Mouse (Mus musculus): ENCODE measurements at regions not wholly inside any gene's neighbourhood (a gene's known extent, or its start where the extent isn't known, plus 50 kb on each side); places are given as distances from the start of the nearest gene placed in this dataset.

DNA sequence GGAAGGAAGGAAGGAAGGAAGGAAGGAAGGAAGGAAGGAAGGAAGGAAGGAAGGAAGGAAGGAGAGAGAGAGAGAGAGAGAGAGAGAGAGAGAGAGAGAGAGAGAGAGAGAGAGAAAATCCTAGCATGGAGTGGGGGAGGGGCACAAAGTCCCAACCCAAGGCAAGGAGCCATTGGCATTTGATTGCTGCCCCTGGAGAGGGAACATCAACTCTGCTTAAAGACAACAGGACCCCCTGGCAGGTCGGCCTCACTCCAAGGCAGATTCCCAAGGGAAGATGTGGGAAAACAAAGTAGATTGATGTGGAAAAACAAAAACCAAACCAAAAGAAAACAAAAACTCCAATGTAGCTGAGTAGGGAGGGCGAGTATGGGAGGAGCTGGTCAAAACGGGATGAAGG lies 49.9 kb upstream of the Fzd10 start:
- DNase-seq (ENCODE audit: low read depth) = no peak

- DNase-seq (ENCODE audit: low read depth) = no peak
These were observed 50.8 kb upstream of the Fzd10 start for GRCm38 (mm10) chr5:128549811-128550210.

DNA sequence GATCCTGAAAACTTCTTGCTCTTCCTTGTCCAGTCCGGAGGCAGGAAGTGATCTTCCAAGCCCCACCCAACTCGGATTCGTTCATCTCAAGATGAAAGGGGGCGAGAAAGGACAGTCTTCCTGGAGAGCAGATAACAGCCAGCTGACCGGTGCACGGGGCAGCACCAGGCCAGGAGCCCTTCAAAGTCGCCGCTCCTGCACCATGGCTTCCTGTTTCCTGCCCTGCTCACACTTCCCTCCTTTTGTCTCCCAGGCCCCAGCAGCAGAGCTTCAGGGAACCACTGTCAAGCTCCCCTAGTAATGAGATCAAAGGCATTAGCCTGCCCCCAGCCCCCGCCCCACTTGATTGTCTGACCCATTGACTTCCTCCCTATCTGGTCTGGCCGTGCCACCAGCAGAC lies 58.6 kb upstream of the Fzd10 start:
- no peak for DNase-seq (ENCODE audit: low read depth)

GRCm38 (mm10) chr5:128538646-128539045 lies 62.0 kb upstream of the Fzd10 start:
- DNase-seq (ENCODE audit: low read depth) = no peak

DNA sequence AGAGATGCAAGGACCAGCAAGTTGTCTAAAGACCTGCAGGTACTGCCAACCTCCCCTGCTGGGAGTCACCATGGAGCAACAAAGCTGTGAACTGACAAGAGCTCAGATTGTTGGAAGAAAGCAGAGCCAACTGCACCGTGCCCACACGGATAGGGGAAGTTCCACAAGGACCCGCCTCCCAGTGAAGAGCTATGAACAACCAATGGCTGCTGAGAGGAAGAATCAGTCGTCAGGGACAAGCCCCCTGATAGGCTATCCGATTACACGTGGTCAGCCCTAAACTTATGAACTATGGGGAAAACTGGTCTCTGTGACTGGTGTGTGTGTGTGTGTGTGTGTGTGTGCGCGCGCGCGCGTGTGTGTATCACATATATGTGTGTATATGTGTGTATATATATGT lies 63.4 kb upstream of the Fzd10 start:
- no peak for DNase-seq (ENCODE audit: low read depth)

DNA sequence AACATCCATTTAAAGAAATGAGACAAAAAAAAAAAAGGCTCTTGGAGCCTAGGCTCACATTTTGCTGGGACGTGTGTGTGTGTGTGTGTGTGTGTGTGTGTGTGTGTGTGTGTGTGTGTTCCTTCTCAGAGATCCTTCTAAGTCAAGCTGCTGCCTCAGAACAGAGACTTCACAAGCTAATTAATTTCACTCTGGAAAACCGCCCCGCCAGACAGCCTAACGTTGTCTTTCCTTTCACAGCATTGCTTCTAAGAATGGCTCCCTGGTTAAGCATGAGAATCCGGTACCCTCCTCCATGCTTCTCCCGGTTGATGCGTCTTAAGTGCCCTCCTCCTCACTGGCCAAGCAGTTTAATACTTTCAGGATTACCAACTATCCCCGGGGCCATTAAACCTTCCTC lies 64.3 kb upstream of the Fzd10 start:
- DNase-seq (ENCODE audit: low read depth) = no peak

DNA sequence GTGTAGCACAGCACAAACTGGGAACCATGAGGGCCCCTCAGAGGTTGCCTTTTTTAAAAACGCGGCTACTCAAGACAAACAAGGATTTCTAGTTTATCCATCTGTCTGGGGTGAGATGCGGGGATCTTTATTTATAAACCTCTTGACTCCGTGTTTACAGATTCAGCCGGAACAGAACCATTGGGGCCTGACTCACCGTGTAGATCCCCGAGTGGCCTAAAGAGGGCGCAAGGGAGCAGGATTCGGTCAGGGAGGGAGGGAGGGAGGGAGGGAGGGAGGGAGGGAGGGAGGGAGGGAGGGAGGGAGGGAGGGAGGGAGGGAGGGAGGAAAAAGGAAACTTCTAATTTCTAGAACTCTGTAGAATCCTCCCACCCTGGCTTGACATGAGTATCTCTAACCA lies 73.4 kb upstream of the Fzd10 start:
- DNase-seq (ENCODE audit: low read depth) = no peak

DNA sequence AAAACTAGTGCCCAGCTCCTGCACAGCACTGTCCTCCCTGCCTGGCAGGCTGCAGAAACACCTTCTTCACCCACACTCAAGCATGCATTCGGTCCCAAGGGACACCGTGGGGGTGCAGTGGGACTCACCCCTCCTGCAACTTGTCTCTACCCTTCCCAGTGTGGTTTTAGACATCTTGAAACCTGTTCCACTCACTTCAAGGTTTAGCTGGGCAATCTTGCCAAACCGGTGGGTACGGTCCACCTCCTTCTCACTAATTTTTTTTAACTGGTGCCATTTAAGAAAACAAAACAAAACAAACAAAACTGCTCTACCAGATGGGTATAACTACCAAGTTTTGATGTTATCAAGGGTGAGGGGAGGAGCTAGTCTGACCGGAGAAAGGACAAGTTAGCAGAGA lies 74.2 kb upstream of the Fzd10 start:
- DNase-seq (ENCODE audit: low read depth) = no peak

DNA sequence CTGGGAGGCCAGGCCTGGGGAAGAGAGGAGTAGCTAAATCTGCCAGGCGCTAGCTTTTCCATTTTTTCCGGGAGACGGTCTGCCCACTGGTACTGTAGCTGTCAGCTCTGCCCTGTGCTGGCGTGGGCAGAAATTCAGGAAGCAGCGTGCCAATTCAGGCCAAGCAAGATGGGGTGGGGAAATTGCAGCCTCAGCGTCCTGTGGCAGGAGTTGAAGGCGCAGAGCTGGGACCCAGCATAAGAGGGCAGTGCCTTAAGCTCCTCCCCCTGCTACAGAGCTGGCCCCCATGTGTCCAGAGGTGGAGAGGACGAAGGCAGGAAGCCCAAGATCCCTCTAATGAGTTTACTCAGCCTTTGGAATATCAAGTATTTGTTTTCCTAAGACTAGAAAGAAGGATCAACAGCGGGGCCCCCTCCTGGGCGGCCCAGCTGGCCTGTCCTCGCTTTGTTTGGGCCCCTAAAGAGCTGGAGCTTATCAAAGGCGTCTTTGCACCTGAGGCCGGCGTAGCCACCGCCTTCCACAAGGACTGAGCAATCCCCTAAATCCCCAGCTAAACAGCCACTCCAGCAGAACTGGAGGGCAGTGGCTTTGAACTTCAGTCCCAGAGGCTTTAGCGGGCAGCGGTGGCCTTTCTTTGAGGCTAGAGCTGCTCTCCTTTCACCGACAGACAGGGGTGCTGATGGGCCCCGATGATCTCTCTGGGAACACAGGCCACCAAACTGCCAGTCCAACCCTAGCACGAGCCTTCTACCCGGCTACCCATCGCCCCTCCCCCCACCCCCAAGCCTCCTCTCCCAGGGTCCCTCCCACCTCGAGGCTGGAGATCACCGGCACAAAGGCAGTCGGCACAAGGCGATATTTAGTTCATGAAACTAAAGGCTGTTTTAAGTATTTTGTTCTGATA lies 76.0 kb upstream of the Fzd10 start:
- no peak for DNase-seq (ENCODE audit: low read depth)

DNA sequence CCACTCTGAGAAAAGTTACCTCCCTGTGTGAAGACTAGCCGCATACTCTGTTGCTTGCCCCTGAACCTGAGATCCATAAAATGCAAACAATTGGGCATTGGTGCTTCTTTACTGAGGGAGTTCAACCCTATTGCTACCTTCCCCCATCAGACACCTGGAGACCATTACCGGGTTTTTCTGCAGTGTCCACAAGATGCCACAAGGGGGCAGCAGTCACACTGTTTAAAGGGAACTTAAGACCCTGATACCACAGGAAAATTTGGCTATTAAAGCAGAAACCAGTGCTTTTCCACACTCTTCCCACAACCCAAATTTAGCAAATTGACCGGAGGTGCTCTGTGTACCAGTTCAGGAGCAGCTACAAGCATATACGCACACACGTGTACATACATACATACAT lies 78.0 kb upstream of the Fzd10 start:
- DNase-seq (ENCODE audit: low read depth) = peak; percentile 46

DNA sequence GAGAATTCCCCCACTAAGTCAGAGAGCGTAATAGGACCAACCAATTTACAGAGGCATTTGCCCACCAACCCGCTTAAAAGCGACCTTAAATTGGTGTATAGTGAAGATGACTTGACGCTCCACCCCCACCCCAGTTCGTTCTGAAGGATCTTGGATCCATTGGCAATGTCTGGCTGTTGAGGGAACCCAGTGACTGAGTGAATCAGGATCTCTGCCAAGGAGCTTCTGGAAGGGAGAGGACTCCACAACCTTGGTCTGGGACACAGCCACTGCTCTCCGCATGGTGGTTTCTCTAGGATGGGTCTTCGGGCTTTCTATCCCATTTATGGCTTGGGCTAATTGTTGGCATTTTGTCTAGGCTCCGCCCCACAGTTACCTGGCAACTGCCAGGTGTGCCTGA lies 83.3 kb upstream of the Fzd10 start:
- no peak for DNase-seq (ENCODE audit: low read depth)

DNA sequence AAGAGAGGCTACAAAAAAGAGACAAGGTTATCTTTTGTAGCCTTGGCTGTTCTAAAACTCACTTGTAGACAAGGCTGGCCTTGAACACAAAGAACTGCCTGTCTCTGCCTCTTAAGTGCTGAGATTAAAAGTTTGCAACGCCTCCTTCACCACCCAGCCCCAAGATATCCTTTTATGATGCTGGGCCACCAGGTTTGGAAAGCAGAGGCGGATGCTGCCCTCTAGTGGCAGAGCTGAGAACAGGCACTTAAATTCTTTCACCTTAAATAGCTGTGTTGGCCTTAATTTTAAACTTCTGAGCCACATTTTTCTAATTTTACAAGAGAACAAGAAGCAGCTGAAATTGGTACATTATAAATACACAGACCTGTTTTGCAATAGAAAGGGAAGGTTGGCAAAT lies 82.5 kb upstream of the Tmem132d start:
- peak; percentile 64 for DNase-seq (ENCODE audit: low read depth)

- DNase-seq (ENCODE audit: low read depth) = no peak
These were observed 80.4 kb upstream of the Tmem132d start for GRCm38 (mm10) chr5:128513261-128513660.

- no peak for DNase-seq (ENCODE audit: low read depth)
These were observed 79.7 kb upstream of the Tmem132d start for GRCm38 (mm10) chr5:128512606-128513005.

GRCm38 (mm10) chr5:128504502-128504901 lies 71.6 kb upstream of the Tmem132d start:
- peak; percentile 54 for DNase-seq (ENCODE audit: low read depth)

GRCm38 (mm10) chr5:128499488-128499887 lies 66.6 kb upstream of the Tmem132d start:
- DNase-seq (ENCODE audit: low read depth) = no peak

DNA sequence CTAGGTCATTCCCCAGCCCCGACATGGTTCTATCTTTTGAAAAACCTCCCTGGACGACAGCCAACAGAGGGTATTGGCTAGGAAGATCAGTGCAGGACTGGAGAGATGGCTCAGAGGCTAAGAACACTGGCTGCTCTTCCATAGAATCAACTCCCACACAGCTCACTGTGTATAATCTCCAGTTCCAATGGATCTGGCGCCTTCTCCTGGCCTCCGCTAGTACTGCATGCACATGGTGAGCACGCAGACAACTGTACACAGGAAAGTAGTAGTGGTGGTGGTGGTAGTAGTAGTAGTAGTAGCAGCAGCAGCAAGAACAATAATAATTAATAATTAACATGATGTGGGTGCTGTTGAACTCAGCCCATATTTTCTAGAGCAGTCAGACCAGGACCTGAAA lies 66.2 kb upstream of the Tmem132d start:
- DNase-seq (ENCODE audit: low read depth) = no peak

DNA sequence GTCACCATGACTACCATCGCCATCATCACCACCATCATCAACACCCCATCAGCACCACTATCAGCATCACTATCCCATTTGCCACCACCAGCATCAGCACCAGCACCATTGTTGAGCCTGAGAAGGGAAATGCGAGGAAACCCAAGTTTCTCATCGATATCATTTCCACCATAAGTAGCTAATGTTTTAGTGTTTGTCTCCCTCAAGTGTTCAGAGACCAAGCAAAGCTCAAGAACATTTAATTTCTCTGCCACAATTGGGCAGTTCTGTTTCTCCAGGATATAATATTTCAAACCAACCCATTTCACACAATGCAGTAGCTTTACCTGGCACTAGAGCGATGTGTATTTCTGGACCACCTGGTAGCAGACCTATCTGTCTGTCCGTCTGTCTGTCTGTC lies 59.7 kb upstream of the Tmem132d start:
- DNase-seq (ENCODE audit: low read depth) = no peak

DNA sequence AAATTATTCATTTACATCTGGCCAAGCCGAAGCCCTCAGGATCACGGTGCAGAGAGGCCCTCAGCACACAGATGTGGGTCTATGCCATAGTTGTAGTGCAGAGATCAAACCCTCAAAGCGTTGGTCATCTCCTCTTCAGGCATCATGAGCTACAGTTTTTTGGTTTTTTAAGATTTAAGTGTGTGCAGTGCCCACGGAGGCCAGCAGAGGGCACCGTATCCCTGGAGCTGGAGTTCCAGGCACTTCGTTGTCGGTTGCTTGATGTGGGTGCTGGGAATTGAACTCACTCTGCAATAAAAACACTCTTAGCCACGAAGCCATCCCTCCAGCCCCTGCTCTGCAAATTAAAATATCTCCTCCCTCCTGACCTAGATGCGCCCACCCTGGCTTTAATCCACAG lies 58.3 kb upstream of the Tmem132d start:
- no peak for DNase-seq (ENCODE audit: low read depth)

GRCm38 (mm10) chr5:128488872-128489580 lies 56.1 kb upstream of the Tmem132d start:
- DNase-seq (ENCODE audit: low read depth) = no peak

DNA sequence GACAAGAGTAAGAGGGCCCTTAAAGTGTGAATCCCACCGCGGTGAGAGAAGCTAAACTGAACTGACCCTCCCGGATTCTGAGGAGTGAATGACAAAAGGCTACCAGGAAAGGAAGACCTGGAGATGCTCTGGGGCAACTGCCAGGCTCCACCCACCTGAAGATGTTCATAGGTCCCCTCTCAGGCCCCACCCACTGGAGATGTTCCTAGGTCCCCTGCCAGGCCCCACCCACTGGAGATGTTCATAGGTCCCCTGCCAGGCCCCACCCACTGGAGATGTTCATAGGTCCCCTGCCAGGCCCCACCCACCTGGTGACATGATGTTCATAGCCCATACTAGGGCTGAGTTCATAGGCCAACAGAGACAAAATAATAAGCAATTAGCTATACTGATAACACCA lies 54.5 kb upstream of the Tmem132d start:
- no peak for DNase-seq (ENCODE audit: low read depth)

GRCm38 (mm10) chr5:128484116-128484515 lies 51.2 kb upstream of the Tmem132d start:
- no peak for DNase-seq (ENCODE audit: low read depth)

DNA sequence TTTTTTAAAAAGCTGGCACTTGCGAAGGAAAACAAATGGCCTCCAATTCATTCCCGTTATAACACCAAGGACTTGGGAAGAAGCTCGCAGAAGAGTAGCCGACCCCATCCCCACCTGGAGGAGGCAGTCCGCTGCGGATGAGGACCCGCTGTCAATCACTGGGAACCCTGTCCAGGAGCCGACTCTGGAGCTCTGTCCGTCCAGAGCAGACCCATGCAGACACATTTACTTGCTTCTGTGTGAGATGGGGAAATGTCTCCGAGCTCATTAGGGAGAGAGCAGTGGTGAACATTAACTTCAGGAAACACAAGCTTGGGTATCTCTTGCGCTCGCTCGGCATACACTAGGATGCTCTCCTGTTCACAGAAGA lies 50.5 kb upstream of the Tmem132d start:
- DNase-seq (ENCODE audit: low read depth) = no peak

Measured in NIH3T3 (cell line).